Mouse (Mus musculus) adrenal gland, postnatal 14 days (tissue): Measurements from ENCODE around the gene Atpaf2. TPM values are rescaled to one million over a fixed set of nuclear protein-coding genes. Genes with fewer than 3 reads are reported as not detected.
A peak's percentile ranks its signal among the peaks of the same experiment; 100 is the strongest.
"Not testable (repeated sequence)": the region's sequence is repeated elsewhere in the genome, so short reads cannot be mapped to it uniquely, and the experiment has no call there.

Experiments used
- DNase-seq: peaks from one replicate; pipeline ENCODE4 v3.0.0; 2021; ENCODE audit warnings: mixed read lengths
- long read RNA-seq, 2 experiments: library from polyadenylated mRNA; stranded (forward); transcript quantifications; one replicate each; pipeline ENCODE4 v2.0.0; 2021
- total RNA-seq: library from RNA; stranded (reverse); gene quantifications from 2 replicates; pipeline ENCODE4 v1.2.3, GENCODE M21; 2021

The Atpaf2 gene
- 103 and 111 TPM in 2 replicates for total RNA-seq
- long read RNA-seq, experiment 1, transcript Atpaf2-201 (8 exons, 1,813 nt): major isoform, 129 of 164 reads
- long read RNA-seq, experiment 1, transcript Atpaf2-204 (8 exons, 949 nt): minor isoform, 6 of 164 reads
- long read RNA-seq, experiment 1, partial matches to known transcripts: 5 of 164 reads
- long read RNA-seq, experiment 1, other reads (novel, unspliced or antisense): 23 of 164 reads
- long read RNA-seq, experiment 2, transcript Atpaf2-201 (8 exons, 1,813 nt): major isoform, 118 of 156 reads
- long read RNA-seq, experiment 2, partial matches to known transcripts: 6 of 156 reads
- long read RNA-seq, experiment 2, other reads (novel, unspliced or antisense): 31 of 156 reads

DNA sequence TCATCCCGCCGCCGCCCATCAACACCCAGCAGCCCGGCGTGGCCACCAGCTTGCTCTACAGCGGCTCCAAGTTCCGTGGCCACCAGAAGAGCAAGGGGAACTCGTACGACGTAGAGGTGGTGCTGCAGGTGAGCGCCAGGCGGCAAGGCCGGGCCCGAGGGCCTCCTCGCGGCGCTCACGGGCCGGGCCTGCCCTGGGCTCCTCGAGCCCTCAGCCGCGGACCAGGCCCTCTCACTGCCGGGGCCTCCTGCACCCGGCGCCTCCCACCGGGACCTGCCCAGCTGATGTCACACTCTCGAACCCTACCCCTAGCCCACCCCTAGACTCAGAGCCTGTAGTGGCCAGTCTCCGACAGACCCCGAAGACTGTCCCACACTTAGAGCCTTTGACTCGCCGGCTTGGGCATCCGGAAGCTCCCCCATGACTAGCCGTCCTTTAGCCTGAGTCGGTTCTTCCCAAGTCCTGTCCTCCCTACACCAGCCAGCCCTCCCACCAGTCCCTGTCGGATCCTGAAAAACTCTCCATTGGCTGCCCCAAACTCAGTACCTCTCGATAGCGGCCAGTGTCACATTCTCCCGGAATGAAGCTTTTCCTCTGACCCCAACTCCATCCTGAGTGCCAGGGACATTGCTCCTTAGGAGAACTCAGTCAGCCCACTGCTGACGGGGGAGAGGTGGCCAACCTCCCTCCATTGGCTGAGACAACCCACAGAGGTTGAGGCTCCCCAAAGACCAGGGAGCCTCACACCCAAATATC is at the start of gene Atpaf2:
Atpaf2 (minus strand) TSS at position 741 of the 756 bp plus-strand sequence.
- DNase-seq: peak; percentile 62

DNA sequence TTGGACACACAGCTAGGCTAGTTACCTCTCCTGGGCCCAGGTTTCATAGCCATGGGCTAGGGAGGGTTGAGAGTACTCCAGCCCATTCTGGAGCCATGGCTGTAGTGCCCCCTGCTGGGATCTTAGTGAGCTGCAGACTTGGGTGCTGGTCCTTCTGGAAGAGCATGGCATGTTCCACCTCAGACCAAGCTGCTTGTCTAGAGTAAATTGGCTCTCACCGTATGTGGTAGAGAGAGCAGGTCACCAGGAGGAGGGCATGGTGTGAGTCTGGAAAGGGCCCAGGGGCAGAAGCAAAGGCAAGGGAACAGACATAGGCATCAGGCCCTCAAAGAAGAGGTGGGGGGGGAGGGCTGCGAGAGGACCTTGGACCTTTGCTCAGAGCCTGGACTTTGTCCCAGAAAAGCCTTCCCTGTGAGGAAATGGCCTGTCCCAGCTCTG is 47.7 kb upstream of the Atpaf2 start:
- DNase-seq: peak; percentile 74

DNA sequence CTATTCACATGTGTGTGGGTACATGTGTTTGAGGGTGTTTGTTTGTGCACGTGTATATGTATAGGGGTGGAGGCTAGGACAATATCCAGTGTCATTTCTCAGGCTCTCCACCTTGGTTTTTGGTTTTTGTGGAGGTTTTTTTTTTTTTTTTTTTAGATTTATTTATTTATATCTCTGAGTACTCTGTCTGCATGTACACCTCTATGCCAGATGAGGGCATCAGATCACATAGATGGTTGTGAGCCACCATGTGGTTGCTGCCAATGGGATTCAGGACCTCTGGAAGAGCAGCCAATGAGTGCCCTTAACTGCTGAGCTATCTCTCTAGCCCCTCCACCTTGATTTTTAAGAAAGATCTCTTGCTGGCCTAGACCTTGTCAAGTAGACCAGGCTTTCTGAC is 39.7 kb upstream of the Atpaf2 start:
- DNase-seq: peak; percentile 29

GRCm38 (mm10) chr11:60454745-60455087 is 36.5 kb upstream of the Atpaf2 start:
- no peak for DNase-seq

DNA sequence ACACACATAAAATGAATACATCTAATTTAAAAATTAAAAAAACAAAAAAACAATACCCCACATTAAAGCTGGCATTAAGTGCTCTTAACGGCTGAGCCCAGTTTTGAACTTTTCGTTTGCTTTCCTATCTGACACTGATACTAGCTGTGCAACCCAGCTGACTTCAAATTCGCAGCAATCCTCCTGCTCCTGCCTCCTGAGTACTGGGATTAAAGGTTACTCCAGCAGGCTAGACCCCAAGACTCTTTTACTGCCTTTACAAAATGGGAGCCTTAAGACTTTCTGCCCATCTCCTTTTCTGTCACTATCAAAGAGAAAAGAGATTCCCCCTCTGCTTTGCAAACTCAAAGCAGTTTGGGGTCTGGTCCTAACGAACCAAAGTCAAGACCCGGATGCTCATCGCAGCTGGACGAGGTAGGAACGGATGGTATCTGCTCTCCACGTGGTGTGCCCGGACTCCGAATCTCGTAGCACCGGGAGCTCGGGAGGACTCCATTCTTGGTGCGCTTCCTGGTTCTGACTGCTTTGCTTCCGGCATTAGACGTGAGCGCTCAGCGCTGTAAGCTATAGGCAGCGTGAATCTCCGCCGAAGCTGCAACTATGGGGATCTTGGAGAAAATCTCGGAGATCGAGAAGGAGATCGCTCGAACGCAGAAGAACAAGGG is 36.0 kb upstream of the Atpaf2 start, which contains the start of gene Drg2:
Drg2 (plus strand) TSS at position 512 of the 665 bp plus-strand sequence.
- peak; percentile 94 for DNase-seq

- no peak for DNase-seq
Measured at GRCm38 (mm10) chr11:60444007-60444406, 25.8 kb upstream of the Atpaf2 start.

- no peak for DNase-seq
Measured at GRCm38 (mm10) chr11:60442896-60443295, 24.6 kb upstream of the Atpaf2 start.

DNA sequence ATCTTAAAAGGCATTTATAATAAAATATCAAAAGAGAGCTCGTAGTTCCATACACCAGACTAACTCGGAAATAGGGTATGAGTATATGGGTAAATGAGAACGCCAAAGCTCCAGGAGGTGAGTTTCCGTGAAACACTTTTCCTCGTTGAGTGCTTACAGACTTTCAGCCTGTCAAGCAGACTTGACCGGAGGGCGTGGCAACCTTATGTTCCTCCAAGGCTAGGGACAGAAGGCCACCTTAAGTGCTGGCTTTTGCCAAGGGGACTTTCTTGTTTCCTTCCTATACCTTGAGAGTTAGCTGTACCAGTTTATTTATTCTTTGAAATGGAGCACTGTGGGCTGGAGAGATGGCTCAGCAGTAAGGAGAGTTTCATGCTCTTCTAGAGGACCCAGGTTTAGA is 21.9 kb upstream of the Atpaf2 start:
- no peak for DNase-seq

- not testable (repeated sequence) for DNase-seq
Measured at GRCm38 (mm10) chr11:60439621-60440020, 21.4 kb upstream of the Atpaf2 start.

DNA sequence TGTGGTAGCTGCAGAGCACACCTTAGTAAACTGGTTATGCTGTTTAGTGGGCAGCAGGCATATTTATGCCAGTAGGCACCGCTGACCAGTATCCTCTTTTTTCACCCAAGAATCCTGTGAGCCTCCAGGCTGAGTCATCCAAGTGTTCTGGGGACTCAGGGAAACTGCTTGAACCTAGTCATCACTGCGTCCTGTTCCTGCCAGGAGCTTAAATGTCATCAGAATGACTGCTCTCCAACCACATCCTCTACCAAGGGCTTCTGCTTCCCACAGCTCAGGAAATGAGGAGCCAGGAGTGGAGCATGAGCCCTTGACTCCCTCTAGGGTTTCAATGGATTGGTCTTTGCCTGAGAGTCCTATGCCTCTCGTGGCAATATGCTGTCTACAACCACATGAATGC is 18.4 kb upstream of the Atpaf2 start:
- DNase-seq: peak; percentile 44

GRCm38 (mm10) chr11:60435133-60435532 is 16.9 kb upstream of the Atpaf2 start:
- no peak for DNase-seq

DNA sequence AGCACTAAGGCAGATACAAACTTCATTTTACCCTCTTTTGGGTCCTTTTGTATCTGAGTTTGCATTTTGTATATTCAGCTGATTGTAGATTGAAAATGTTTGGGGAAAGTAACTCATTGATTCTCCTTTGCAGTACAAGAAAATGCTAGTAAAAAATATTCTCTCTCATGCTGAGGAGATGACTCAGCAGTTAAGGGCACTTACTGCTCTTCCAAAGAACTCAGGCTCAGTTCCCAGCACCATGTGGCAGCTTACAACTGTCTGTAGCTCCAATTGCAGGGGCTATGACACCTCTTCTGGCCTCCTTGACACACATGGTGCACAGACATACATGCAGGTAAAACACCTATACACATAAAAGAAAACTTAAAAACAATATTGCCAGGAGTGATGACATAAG is 15.2 kb upstream of the Atpaf2 start:
- no peak for DNase-seq

GRCm38 (mm10) chr11:60427628-60428027 is 9.4 kb upstream of the Atpaf2 start:
- no peak for DNase-seq

- no peak for DNase-seq
Measured at GRCm38 (mm10) chr11:60426417-60426816, 8.2 kb upstream of the Atpaf2 start.

GRCm38 (mm10) chr11:60423006-60423405 is 4.7 kb upstream of the Atpaf2 start:
- DNase-seq: no peak

DNA sequence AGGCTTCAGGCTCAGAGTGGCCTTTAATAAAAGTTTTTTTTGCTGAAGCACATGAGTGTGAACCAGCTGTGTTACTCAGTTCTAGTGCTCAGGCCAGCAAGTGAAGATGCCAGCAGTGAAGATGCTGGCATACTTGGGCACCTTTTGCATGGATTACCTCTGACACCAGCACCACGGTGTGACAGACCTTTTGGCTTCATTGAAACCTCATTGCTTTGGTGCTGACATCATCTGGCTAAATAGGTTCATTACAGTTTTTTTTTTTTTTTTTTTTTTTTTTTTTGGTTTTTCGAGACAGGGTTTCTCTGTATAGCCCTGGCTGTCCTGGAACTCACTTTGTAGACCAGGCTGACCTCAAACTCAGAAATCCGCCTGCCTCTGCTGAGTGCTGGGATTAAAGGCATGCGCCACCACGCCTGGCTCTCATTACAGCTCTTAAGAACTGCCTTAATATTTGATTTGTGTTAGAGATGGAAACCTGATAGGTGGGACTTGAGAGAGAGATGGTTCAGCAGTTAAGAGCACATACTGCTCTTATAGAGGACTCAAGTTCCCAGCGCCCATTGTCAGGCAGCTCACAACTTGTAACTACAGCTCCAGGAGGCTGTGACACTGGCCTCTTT is 3.9 kb upstream of the Atpaf2 start:
- no peak for DNase-seq

- peak; percentile 24 for DNase-seq
Measured at GRCm38 (mm10) chr11:60418473-60418803, 181 bp upstream of the Atpaf2 start.

GRCm38 (mm10) chr11:60416963-60417716 is 1.1 kb downstream of the Atpaf2 start, which contains the start of gene Gid4:
TSS of gene Gid4 (plus strand) at chr11:60417145.
- peak; percentile 99 for DNase-seq

GRCm38 (mm10) chr11:60416590-60416962 is 1.7 kb downstream of the Atpaf2 start:
- no peak for DNase-seq

DNA sequence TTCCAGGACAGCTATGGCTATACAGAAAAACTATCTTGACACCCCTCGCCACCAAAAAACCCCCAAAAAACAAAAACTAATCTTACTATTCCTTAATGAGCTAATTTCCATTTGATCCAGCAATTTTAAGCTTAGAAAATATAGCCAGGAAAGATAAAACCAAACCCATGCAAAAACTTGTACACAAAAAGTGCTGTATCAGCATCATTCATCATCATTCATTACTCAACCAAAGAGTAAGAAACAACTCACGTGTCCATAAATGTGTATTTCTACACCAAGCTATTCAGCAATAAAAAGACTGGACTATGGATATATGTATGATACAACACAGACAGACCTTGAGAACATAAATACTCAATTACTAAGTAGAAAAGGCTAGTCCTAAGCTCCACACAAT is 5.3 kb downstream of the Atpaf2 start:
- DNase-seq: no peak

DNA sequence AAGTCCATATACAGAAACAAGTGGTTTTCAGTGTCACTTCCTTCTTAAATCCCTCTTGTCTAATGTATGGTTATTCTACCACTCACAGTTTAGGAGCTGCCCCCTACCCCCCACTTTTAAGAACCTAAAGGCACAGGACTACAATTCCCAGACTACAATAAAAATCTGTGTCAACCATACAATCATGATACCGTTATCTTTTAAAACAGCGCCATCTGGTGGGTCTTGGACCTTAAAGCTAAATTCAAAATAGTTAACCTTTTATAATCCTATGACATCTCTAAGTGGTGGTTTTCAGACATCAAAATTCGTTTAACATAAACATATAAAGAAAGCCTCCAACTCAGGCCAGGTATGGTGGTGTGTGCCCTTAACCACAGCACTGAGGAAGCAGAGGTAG is 6.1 kb downstream of the Atpaf2 start:
- peak; percentile 82 for DNase-seq

- DNase-seq: peak; percentile 58
Measured at GRCm38 (mm10) chr11:60406606-60407005, 11.7 kb downstream of the Atpaf2 start.
